Mouse (Mus musculus) kidney, adult 2 months (tissue): ENCODE measurements at regions not wholly inside any gene's neighbourhood (a gene's known extent, or its start where the extent isn't known, plus 50 kb on each side); places are given as distances from the start of the nearest gene placed in this dataset.
A peak's percentile ranks its signal among the peaks of the same experiment; 100 is the strongest.

Source experiments
- DNase-seq: peaks from one replicate; pipeline ENCODE4 v3.0.0; 2021
- H3K27ac ChIP-seq: fragments of 200-500 bp; 2 replicates; pipeline ENCODE4 v1.5.1; 2012; ENCODE audit warnings: low read depth, low read length, control low read depth, inconsistent platforms; ENCODE audit not compliant: insufficient read depth
- H3K27me3 ChIP-seq: fragments of 200-500 bp; replicated peaks from 2 replicates; pipeline ENCODE4 v1.6.1; 2012; ENCODE audit warnings: mild to moderate bottlenecking, moderate library complexity, low read length, inconsistent platforms; ENCODE audit not compliant: control insufficient read depth, insufficient read depth
- H3K36me3 ChIP-seq: fragments of 200-500 bp; 2 replicates; pipeline ENCODE4 v1.6.1; 2012; ENCODE audit warnings: mild to moderate bottlenecking, moderate library complexity, low read length, inconsistent platforms; ENCODE audit not compliant: control insufficient read depth, insufficient read depth
- H3K4me1 ChIP-seq: fragments of 200-500 bp; 2 replicates; pipeline ENCODE4 v1.6.1; 2011; ENCODE audit warnings: low read length; ENCODE audit not compliant: control insufficient read depth, insufficient read depth
- H3K4me3 ChIP-seq: fragments of 200-500 bp; 2 replicates; pipeline ENCODE4 v1.5.1; 2011; ENCODE audit warnings: mild to moderate bottlenecking, low read depth, low read length, control low read depth; ENCODE audit not compliant: insufficient read depth
- CTCF ChIP-seq: fragments of 200-500 bp; conservative IDR thresholded peaks from 2 replicates; pipeline ENCODE4 v1.5.1; 2011; ENCODE audit warnings: low read depth, mild to moderate bottlenecking, control low read depth, low read length, moderate library complexity, mixed read lengths; ENCODE audit not compliant: insufficient read depth, insufficient read length
- POLR2A ChIP-seq: fragments of 200-500 bp; IDR thresholded peaks from one replicate; pipeline ENCODE4 v1.6.1; 2011; ENCODE audit warnings: low read depth, low read length, control low read depth
- WGBS: fragments of 180-500 bp; shearing (Covaris S2); methylation state at CpG from one replicate; pipeline ENCODE4 v1.1.7; 2018; 5-methylcytosine and 5-hydroxymethylcytosine counted together

GRCm38 (mm10) chr5:43372385-43372784 is 139.4 kb downstream of the Cpeb2 start:
- Histone ChIP-seq H3K4me1 (no peaks in the 10 kb centered on the region), H3K27me3 (no peaks in the 10 kb centered on the region), H3K36me3 (no peaks in the 10 kb centered on the region), H3K4me3 (no peak overlapping the region), H3K27ac (no peak overlapping the region)
- DNase-seq: no peak
- no peak for TF ChIP-seq POLR2A
- no peak for TF ChIP-seq CTCF
- WGBS: 80% methylated on average over 1 of the region's 1 CpGs

- WGBS: 72% methylated on average over 3 of the region's 3 CpGs
- Histone ChIP-seq H3K4me3 (no peak overlapping the region), H3K27me3 (no peaks in the 10 kb centered on the region), H3K4me1 (no peaks in the 10 kb centered on the region), H3K36me3 (no peaks in the 10 kb centered on the region), H3K27ac (no peak overlapping the region)
- DNase-seq: peak; percentile 50
- no peak for TF ChIP-seq POLR2A
- no peak for TF ChIP-seq CTCF
Measured at GRCm38 (mm10) chr5:43384689-43385375, 130.5 kb upstream of the C1qtnf7 start.

DNA sequence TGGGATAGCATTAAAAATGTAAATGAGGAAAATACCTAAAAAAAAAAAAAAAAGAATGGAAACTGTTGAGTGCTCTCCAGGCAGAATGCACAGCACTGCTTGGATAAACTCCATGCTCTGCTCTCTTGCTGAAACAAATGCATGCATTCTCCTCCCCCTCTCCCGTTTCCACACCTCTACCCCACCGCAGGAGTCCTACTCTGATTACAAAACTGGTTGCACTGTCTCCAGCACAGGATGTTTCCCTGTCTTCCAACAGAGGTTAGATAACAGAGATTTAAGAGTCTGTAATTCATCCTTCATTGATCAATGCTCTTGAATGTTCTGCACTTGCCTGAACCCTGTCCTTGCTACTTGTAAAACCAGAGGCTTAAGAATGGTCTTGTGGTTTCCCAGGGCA is 124.3 kb upstream of the C1qtnf7 start:
- Histone ChIP-seq H3K27me3 (no peaks in the 10 kb centered on the region), H3K36me3 (no peaks in the 10 kb centered on the region), H3K4me1 (no peaks in the 10 kb centered on the region), H3K4me3 (no peak overlapping the region), H3K27ac (no peak overlapping the region)
- TF ChIP-seq POLR2A (no peak), CTCF (no peak)
- DNase-seq: no peak
- WGBS: 18% methylated on average over 2 of the region's 2 CpGs

GRCm38 (mm10) chr5:43391412-43392029 is 123.8 kb upstream of the C1qtnf7 start:
- no peaks in the 10 kb centered on the region for H3K36me3 ChIP-seq
- WGBS: 18% methylated on average over 3 of the region's 3 CpGs
- TF ChIP-seq POLR2A: no peak
- peak; percentile 83 for TF ChIP-seq CTCF
- no peaks in the 10 kb centered on the region for H3K4me1 ChIP-seq
- no peak overlapping the region for H3K4me3 ChIP-seq
- H3K27ac ChIP-seq: no peak overlapping the region
- no peaks in the 10 kb centered on the region for H3K27me3 ChIP-seq
- peak; percentile 27 for DNase-seq

DNA sequence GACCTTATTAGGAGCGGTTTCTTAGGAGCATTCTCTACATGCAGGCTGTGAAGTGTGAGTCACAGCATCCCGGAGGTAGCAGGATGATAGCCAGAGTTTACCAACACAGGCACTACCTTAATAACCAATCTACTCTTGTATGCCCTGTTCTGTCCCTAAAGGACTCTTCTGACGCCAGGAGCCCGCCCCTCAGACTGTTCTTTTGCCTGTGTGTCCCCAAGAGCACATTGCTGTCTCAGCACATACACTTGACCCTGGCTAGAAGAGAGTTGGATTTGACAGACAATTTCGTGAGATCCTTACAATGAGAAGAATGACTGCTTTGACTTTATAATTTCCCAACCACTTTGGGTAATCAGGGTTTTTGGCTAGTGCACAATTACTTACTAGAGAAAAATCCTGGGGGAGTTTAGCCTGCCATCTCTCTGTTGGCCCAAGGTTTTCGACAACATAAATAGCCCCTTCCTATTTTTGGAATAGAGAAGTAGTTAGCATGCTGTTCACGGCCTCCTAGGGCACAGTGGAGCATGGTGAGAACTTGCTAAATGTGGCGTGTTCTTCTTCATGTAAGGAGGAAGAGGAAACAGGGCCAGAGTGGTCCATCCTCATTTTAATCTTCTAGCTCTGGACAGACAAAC is 122.3 kb upstream of the C1qtnf7 start:
- 74% methylated on average over 8 of the region's 8 CpGs for WGBS

DNA sequence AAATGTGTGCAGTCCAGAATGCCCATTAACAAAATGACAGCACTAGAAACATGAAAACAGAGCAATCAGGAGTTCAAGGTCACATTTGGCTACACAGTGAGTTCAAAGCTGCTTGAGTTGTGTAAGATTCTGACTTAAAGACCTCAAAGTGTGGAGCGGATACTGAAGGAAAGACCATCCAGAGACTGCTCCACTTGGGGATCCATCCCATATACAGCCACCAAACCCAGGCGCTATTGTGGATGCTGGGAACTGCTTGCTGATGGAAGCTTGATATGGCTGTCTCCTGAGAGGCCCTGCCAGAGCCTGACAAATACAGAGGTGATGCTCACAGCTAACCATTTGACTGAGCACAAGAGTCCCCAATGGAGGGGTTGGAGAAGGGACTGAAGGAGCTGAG is 98.1 kb upstream of the C1qtnf7 start:
- Histone ChIP-seq H3K27me3 (no peaks in the 10 kb centered on the region), H3K4me3 (no peak overlapping the region), H3K4me1 (no peaks in the 10 kb centered on the region), H3K36me3 (no peaks in the 10 kb centered on the region), H3K27ac (no peak overlapping the region)
- 89% methylated on average over 2 of the region's 2 CpGs for WGBS
- no peak for TF ChIP-seq POLR2A
- TF ChIP-seq CTCF: no peak
- no peak for DNase-seq

More for the DNA sequence above, 122.3 kb upstream of the C1qtnf7 start:
- H3K27ac ChIP-seq: no peak overlapping the region
- TF ChIP-seq POLR2A (no peak), CTCF (no peak)
- no peaks in the 10 kb centered on the region for H3K36me3 ChIP-seq
- no peaks in the 10 kb centered on the region for H3K27me3 ChIP-seq
- no peak for DNase-seq
- no peak overlapping the region for H3K4me3 ChIP-seq
- no peaks in the 10 kb centered on the region for H3K4me1 ChIP-seq
